Mouse (Mus musculus) kidney, postnatal 10 days (tissue): ENCODE measurements around the gene Neb.
A peak's percentile ranks its signal among the peaks of the same experiment; 100 is the strongest.
"Not testable (repeated sequence)": the region's sequence is repeated elsewhere in the genome, so short reads cannot be mapped to it uniquely, and the experiment has no call there.

ENCODE experiments used
- DNase-seq: peaks from one replicate; pipeline ENCODE4 v3.0.0; 2021; ENCODE audit warnings: mixed read lengths

Gene Neb

GRCm38 (mm10) chr2:52176537-52176936 lies 201.7 kb downstream of the Neb start:
- DNase-seq, result no peak

- DNase-seq, result no peak
These were observed 203.3 kb downstream of the Neb start for GRCm38 (mm10) chr2:52174951-52175350.

DNA sequence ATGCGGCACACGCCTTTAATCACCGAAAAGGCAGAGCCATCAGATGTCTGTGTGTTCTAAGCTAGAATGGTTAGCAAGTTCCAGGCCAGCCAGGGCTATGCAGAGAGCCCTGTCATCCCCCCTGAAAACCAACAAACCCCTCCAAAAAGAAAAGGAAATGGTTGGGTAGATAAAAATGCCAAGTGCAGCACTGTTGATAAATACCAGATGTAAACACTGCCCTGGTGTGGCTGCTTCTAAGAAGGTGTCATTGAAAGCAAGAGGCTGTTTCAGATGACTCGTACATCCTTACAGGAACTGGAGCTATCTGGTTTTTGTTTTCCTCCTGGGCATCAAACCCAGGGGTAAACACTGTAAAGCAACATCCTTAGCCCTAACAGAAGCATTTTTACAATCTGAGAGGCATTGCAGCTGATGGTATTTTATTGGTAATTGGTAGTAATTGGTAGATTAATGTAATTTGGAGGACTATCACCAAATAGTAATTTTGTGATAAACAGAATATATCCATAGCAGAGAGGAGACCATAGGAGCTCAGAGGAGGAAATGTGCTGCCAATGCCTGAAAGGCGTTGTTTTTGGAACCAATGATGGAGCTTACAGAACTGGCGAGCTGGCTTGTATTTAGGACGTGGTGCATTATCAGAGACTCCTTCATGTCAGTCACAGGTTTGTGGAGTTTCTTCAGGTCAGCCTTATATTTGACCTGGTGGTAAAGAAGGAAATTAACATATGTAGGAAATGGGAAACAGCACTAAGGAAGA lies 208.8 kb downstream of the Neb start:
- DNase-seq, result no peak

- no peak for DNase-seq
These were observed 225.2 kb downstream of the Neb start for GRCm38 (mm10) chr2:52153064-52153463.

GRCm38 (mm10) chr2:52133351-52133750 lies 244.9 kb downstream of the Neb start:
- peak; percentile 7 for DNase-seq

GRCm38 (mm10) chr2:52131370-52131769 lies 246.9 kb downstream of the Neb start:
- not testable (repeated sequence) for DNase-seq

DNA sequence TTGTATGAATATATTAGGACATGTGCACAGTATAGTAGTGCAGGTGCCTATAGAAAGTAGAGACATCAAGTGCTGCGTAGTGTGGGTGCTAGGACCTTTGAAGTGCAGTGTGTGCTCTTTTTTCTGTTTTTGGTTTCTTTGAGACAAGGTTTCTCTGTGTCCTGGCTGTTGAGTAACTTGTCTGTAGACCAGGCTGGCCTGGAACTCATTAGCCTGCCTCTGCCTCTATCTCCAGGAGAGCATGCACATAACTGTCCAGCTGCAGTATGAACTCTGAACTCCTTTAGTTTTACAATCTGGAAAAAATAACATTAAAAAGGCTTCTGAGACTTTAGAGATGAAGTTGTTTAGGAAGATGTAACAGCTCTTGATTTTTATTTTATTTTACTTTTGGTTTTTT lies 264.2 kb downstream of the Neb start:
- DNase-seq, result no peak
